In genomic region chr11:120692471-120693011, GRCm38 (mm10) we compare ENCODE assay signal across 15 mouse cellular contexts. TPM values are rescaled to one million over a fixed set of nuclear protein-coding genes. Genes with fewer than 3 reads are reported as not detected.
DNase-seq lines count a peak whose midpoint lies in the region; ATAC-seq lines count a peak whose summit lies in the region.
"Had no signal": no experiment of that assay in that cellular context is flagged by ENCODE, and none has a peak within 500 bp of the region (broad histone marks: within the 10 kb centered on the region; RNA-seq: fewer than 3 reads in every experiment).

No protein-coding gene starts in this region.

- peaks cover 73% of the 10 kb centered on the region for H3K36me3 ChIP-seq in heart, embryonic 13.5 days
- H3K36me3 ChIP-seq in embryonic facial prominence, embryonic 10.5 days (replicated peaks): peaks cover 95% of the 10 kb centered on the region
- peaks cover 5% of the 10 kb centered on the region; the same call in 1 of the 2 replicates for H3K36me3 ChIP-seq in midbrain, embryonic 11.5 days (ENCODE audit: control insufficient read depth, insufficient read depth, low read length)

- 0 out of 2 replicates have a peak overlapping the region, but pooled peaks have one; percentile 10 for H3K27ac ChIP-seq in heart, embryonic 13.5 days (replicated peaks)
- H3K27ac ChIP-seq in embryonic facial prominence, embryonic 10.5 days (replicated peaks): no peak overlapping the region
- no peak overlapping the region for H3K27ac ChIP-seq in midbrain, embryonic 11.5 days (ENCODE audit: low read depth, low read length)
- H3K27ac ChIP-seq: embryonic facial prominence, embryonic 12.5 days; hindbrain, embryonic 15.5 days; limb, embryonic 13.5 days; lung, embryonic 15.5 days had no signal

- no peak overlapping the region for H3K9ac ChIP-seq in heart, embryonic 13.5 days
- no peak overlapping the region for H3K9ac ChIP-seq in midbrain, embryonic 11.5 days (ENCODE audit: low read length)
- H3K9ac ChIP-seq: embryonic facial prominence, embryonic 12.5 days; hindbrain, embryonic 15.5 days; limb, embryonic 13.5 days; lung, embryonic 15.5 days had no signal

- H3K9me3 ChIP-seq in heart, embryonic 13.5 days: no peaks in the 10 kb centered on the region
- peaks cover 3% of the 10 kb centered on the region; the same call in 1 of the 2 replicates for H3K9me3 ChIP-seq in embryonic facial prominence, embryonic 10.5 days
- H3K9me3 ChIP-seq in midbrain, embryonic 11.5 days (ENCODE audit: control insufficient read depth, low read length): no peaks in the 10 kb centered on the region
- H3K9me3 ChIP-seq: embryonic facial prominence, embryonic 12.5 days; hindbrain, embryonic 15.5 days; limb, embryonic 13.5 days; lung, embryonic 15.5 days had no signal

- no peak overlapping the region for H3K4me3 ChIP-seq in heart, embryonic 13.5 days
- no peak overlapping the region for H3K4me3 ChIP-seq in embryonic facial prominence, embryonic 10.5 days
- H3K4me3 ChIP-seq in midbrain, embryonic 11.5 days (ENCODE audit: low read depth, low read length): no peak overlapping the region
- H3K4me3 ChIP-seq: embryonic facial prominence, embryonic 12.5 days; hindbrain, embryonic 15.5 days; limb, embryonic 13.5 days; lung, embryonic 15.5 days had no signal

- 80% methylated on average over 4 of the region's 4 CpGs for WGBS in heart, embryonic 13.5 days
- 94% methylated on average over 4 of the region's 4 CpGs for WGBS in embryonic facial prominence, embryonic 10.5 days
- WGBS in midbrain, embryonic 11.5 days: 96% methylated on average over 4 of the region's 4 CpGs

- no peak overlapping the region for H3K4me2 ChIP-seq in heart, embryonic 13.5 days
- H3K4me2 ChIP-seq in midbrain, embryonic 11.5 days: no peak overlapping the region
- H3K4me2 ChIP-seq: embryonic facial prominence, embryonic 12.5 days; hindbrain, embryonic 15.5 days; limb, embryonic 13.5 days; lung, embryonic 15.5 days had no signal

- H3K4me1 ChIP-seq in heart, embryonic 13.5 days: peaks cover 40% of the 10 kb centered on the region
- peaks cover 24% of the 10 kb centered on the region for H3K4me1 ChIP-seq in embryonic facial prominence, embryonic 10.5 days
- H3K4me1 ChIP-seq in midbrain, embryonic 11.5 days (ENCODE audit: control insufficient read depth, insufficient read depth, low read length): peaks cover 10% of the 10 kb centered on the region; the same call in 1 of the 2 replicates
- H3K4me1 ChIP-seq: hindbrain, embryonic 15.5 days had no signal

- no peaks in the 10 kb centered on the region for H3K27me3 ChIP-seq in heart, embryonic 13.5 days (replicated peaks)
- no peaks in the 10 kb centered on the region for H3K27me3 ChIP-seq in embryonic facial prominence, embryonic 10.5 days (replicated peaks; ENCODE audit: low read depth, poor library complexity, severe bottlenecking)
- H3K27me3 ChIP-seq in midbrain, embryonic 11.5 days (ENCODE audit: control insufficient read depth, insufficient read depth, low read length): no peaks in the 10 kb centered on the region
- H3K27me3 ChIP-seq: embryonic facial prominence, embryonic 12.5 days; hindbrain, embryonic 15.5 days; limb, embryonic 13.5 days; lung, embryonic 15.5 days had no signal

- ATAC-seq in heart, embryonic 13.5 days (ENCODE audit: extremely low read depth, insufficient number of reproducible peaks, low FRiP score, low TSS enrichment): no peak
- ATAC-seq in midbrain, embryonic 11.5 days (ENCODE audit: low FRiP score): no peak
- ATAC-seq: midbrain, embryonic 16.5 days had no signal

- no peak for DNase-seq in heart, adult 9 months (ENCODE audit: low spot score in 2 of 2)
- peak; percentile 80 to 85 for DNase-seq in kidney, adult 8-10 months
- DNase-seq in kidney, postnatal 4 days: no peak
- DNase-seq in 3T3-L1 (ENCODE audit: low read depth, low spot score): peak; percentile 34
- DNase-seq in brain, adult 2 months (ENCODE audit: low read depth, low spot score): peak; percentile 60
- DNase-seq in embryonic facial prominence, embryonic 10.5 days (ENCODE audit: low spot score): no peak
- DNase-seq in midbrain, embryonic 11.5 days (ENCODE audit: low spot score, missing footprints): no peak
- DNase-seq: cerebellum, postnatal 14 days; gastrocnemius, postnatal 25 days had no signal

RNA-seq across cellular contexts. Expression of gene Aspscr1, which starts 19.8 kb away (rescaled TPM):
- 105 and 109 TPM in 2 replicates for polyA plus RNA-seq in heart, embryonic 13.5 days (2015; fragmentation: Nextera tagmentation; extraction: Ambion mirVana)
- polyA plus RNA-seq in embryonic facial prominence, embryonic 10.5 days (2016; fragmentation: Nextera tagmentation; extraction: Ambion mirVana): 151 and 155 TPM in 2 replicates
- 101 and 113 TPM in 2 replicates for polyA plus RNA-seq in midbrain, embryonic 11.5 days (2014; fragmentation: Nextera tagmentation; extraction: Ambion mirVana)

RNA-seq across cellular contexts. Expression of gene Cenpx, which starts 21.0 kb away (rescaled TPM):
- polyA plus RNA-seq in heart, embryonic 13.5 days (2015; fragmentation: Nextera tagmentation; extraction: Ambion mirVana): 120 and 122 TPM in 2 replicates
- polyA plus RNA-seq in embryonic facial prominence, embryonic 10.5 days (2016; fragmentation: Nextera tagmentation; extraction: Ambion mirVana): 119 and 124 TPM in 2 replicates
- 119 and 131 TPM in 2 replicates for polyA plus RNA-seq in midbrain, embryonic 11.5 days (2014; fragmentation: Nextera tagmentation; extraction: Ambion mirVana)

RNA-seq across cellular contexts. Expression of gene Lrrc45, which starts 21.2 kb away (rescaled TPM):
- 27.8 and 28.1 TPM in 2 replicates for polyA plus RNA-seq in heart, embryonic 13.5 days (2015; fragmentation: Nextera tagmentation; extraction: Ambion mirVana)
- polyA plus RNA-seq in embryonic facial prominence, embryonic 10.5 days (2016; fragmentation: Nextera tagmentation; extraction: Ambion mirVana): 56.8 and 58.9 TPM in 2 replicates
- polyA plus RNA-seq in midbrain, embryonic 11.5 days (2014; fragmentation: Nextera tagmentation; extraction: Ambion mirVana): 30.9 TPM in 2 replicates

RNA-seq across cellular contexts. Expression of gene Rac3, which starts 28.7 kb away (rescaled TPM):
- polyA plus RNA-seq in heart, embryonic 13.5 days (2015; fragmentation: Nextera tagmentation; extraction: Ambion mirVana): 6.4 and 9.8 TPM in 2 replicates
- polyA plus RNA-seq in embryonic facial prominence, embryonic 10.5 days (2016; fragmentation: Nextera tagmentation; extraction: Ambion mirVana): 27.2 and 31.2 TPM in 2 replicates
- polyA plus RNA-seq in midbrain, embryonic 11.5 days (2014; fragmentation: Nextera tagmentation; extraction: Ambion mirVana): 9.9 and 12.3 TPM in 2 replicates

RNA-seq across cellular contexts. Expression of gene Notum, which starts 31.6 kb away (rescaled TPM):
- 2.3 and 2.7 TPM in 2 replicates for polyA plus RNA-seq in heart, embryonic 13.5 days (2015; fragmentation: Nextera tagmentation; extraction: Ambion mirVana)
- polyA plus RNA-seq in embryonic facial prominence, embryonic 10.5 days (2016; fragmentation: Nextera tagmentation; extraction: Ambion mirVana): 4.4 and 4.8 TPM in 2 replicates
- polyA plus RNA-seq in midbrain, embryonic 11.5 days (2014; fragmentation: Nextera tagmentation; extraction: Ambion mirVana): 0.90 and 1.4 TPM in 2 replicates

Comparison
In these comparisons a context has a peak if more than half of its experiments do, and no peak if none do; other contexts are left out.
1. DNase-seq: peak in kidney, adult 8-10 months (2 of 2), 3T3-L1 (single experiment) and brain, adult 2 months (single experiment); none in heart, adult 9 months (0 of 2), kidney, postnatal 4 days (0 of 2), embryonic facial prominence, embryonic 10.5 days (single experiment) and midbrain, embryonic 11.5 days (single experiment).